Mouse (Mus musculus): Measurements from ENCODE around the gene Pcsk1n. TPM values are rescaled to one million over a fixed set of nuclear protein-coding genes. Genes with fewer than 3 reads are reported as not detected.

The Pcsk1n gene
- polyA plus RNA-seq, 1 experiment: not detected

DNA sequence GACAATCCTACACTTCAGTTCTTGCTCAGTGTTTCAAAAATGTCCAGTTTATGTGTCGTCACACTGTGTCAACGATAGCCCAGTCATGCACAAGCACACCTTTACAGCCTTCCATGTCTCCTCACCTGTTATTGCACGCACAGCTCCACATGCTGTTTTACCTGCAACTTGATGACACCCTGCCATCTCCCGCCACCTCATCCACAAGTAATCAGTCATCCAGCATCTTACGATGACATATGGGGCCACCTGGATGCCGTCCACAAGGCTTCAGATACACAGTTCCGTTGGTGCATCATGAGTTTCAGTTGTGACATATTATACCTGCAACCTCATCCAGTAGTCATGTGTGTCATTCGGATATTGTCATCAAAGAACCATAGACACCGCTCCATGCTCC lies 39.2 kb downstream of the Pcsk1n start:
- TF ChIP-seq CTCF (IDR thresholded peaks at IDR 0.05; ENCODE audit: control insufficient read depth, insufficient read depth, insufficient read length): no peak
- no peak for TF ChIP-seq MAX (IDR thresholded peaks at IDR 0.05)
- TF ChIP-seq USF1 (IDR thresholded peaks at IDR 0.05; ENCODE audit: low read depth): no peak
- no peak for TF ChIP-seq MYOD1 (IDR thresholded peaks at IDR 0.05; ENCODE audit: control insufficient read depth, insufficient read length, low read depth)
- no peak for TF ChIP-seq MYOG (IDR thresholded peaks at IDR 0.05; ENCODE audit: control insufficient read depth, extremely low read depth, insufficient read length)
- no peak overlapping the region for H3K4me3 ChIP-seq (ENCODE audit: insufficient read depth, poor library complexity, severe bottlenecking)
- H3K79me3 ChIP-seq (ENCODE audit: low read depth): no peaks in the 10 kb centered on the region
- no peak overlapping the region for H3ac ChIP-seq (ENCODE audit: control insufficient read depth, insufficient read length, low read depth)
- H3K36me3 ChIP-seq (ENCODE audit: control insufficient read depth, insufficient read depth): no peaks in the 10 kb centered on the region
- no peaks in the 10 kb centered on the region for H3K79me2 ChIP-seq (ENCODE audit: control insufficient read depth, insufficient read depth)
- no peaks in the 10 kb centered on the region for H3K27me3 ChIP-seq (ENCODE audit: control insufficient read depth, insufficient read depth, insufficient read length)

DNA sequence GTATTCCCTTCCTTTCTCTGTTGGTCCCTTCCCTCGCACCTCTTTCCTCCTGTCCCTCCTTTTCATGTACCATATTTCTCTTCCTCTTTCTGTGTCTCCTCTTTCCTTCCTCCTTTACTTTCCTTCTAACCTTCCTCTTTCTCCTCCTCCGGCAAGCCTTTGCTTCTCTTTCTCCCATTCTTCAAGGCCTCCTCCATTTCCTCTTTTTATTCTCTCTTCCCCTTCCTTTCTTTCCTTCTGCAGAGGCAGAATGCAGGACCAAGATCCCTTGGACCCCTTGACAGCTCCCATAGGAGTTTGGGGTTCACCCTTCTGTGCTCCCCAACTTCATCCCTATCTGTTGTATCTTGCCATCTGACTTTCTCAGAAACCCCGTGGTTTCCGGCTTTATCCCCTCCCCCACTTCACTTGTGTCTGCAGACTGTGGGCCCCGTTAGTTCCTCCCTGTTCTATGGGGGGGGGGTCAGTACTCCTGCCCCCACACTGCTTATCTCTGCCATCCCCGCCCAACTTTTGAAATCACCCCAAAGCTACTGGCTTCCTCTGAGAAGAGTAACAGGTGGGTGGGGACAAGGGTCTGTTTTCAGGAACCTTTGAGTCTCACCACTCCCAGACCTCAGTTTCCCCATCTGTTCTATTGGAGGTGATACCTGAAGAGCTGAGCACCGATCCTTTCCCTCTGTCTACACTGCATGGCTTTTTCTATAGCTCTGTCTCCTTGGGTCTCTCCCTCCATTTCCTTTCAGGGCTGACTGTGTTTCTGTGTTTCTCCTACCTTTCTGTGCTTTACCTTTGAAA lies 44.4 kb downstream of the Pcsk1n start:
- no peaks in the 10 kb centered on the region for H3K79me3 ChIP-seq (ENCODE audit: low read depth)
- no peak overlapping the region for H3ac ChIP-seq (ENCODE audit: control insufficient read depth, insufficient read length, low read depth)
- no peaks in the 10 kb centered on the region for H3K27me3 ChIP-seq (ENCODE audit: control insufficient read depth, insufficient read depth, insufficient read length)
- H3K4me3 ChIP-seq (ENCODE audit: insufficient read depth, poor library complexity, severe bottlenecking): no peak overlapping the region
- no peak for TF ChIP-seq USF1 (IDR thresholded peaks at IDR 0.05; ENCODE audit: low read depth)
- H3K36me3 ChIP-seq (ENCODE audit: control insufficient read depth, insufficient read depth): no peaks in the 10 kb centered on the region
- H3K79me2 ChIP-seq (ENCODE audit: control insufficient read depth, insufficient read depth): no peaks in the 10 kb centered on the region

DNA sequence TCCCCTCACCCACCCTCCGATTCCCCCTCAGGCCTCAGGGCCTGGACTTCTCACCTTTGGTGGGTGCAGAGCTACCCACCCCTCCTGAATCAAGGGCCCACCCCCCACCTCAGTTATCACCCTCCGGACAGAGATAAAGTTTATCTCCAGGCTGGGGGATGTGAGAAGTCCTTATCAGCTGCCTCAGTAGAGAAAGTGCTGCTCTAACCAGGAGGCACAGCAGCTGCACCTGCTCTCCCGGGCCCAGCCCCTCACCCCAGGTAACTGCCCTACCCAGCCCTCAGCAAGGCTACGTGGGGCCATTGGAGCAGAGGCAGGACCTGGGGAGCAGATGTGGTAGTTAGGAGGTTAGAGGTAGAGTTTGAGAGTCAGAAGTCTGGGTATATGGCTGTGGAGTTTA lies 46.5 kb downstream of the Pcsk1n start:
- TF ChIP-seq CTCF (IDR thresholded peaks at IDR 0.05; ENCODE audit: control insufficient read depth, insufficient read depth, insufficient read length): no peak
- no peak for TF ChIP-seq MYOG (IDR thresholded peaks at IDR 0.05; ENCODE audit: control insufficient read depth, extremely low read depth, insufficient read length)
- no peak for TF ChIP-seq MYOD1 (IDR thresholded peaks at IDR 0.05; ENCODE audit: control insufficient read depth, insufficient read length, low read depth)
- Histone ChIP-seq H3K27me3 (ENCODE audit: control insufficient read depth, insufficient read depth, insufficient read length) (no peaks in the 10 kb centered on the region), H3ac (ENCODE audit: control insufficient read depth, insufficient read length, low read depth) (no peak overlapping the region), H3K36me3 (ENCODE audit: control insufficient read depth, insufficient read depth) (no peaks in the 10 kb centered on the region), H3K4me3 (ENCODE audit: insufficient read depth, poor library complexity, severe bottlenecking) (no peak overlapping the region), H3K79me3 (ENCODE audit: low read depth) (no peaks in the 10 kb centered on the region), H3K79me2 (ENCODE audit: control insufficient read depth, insufficient read depth) (no peaks in the 10 kb centered on the region)

DNA sequence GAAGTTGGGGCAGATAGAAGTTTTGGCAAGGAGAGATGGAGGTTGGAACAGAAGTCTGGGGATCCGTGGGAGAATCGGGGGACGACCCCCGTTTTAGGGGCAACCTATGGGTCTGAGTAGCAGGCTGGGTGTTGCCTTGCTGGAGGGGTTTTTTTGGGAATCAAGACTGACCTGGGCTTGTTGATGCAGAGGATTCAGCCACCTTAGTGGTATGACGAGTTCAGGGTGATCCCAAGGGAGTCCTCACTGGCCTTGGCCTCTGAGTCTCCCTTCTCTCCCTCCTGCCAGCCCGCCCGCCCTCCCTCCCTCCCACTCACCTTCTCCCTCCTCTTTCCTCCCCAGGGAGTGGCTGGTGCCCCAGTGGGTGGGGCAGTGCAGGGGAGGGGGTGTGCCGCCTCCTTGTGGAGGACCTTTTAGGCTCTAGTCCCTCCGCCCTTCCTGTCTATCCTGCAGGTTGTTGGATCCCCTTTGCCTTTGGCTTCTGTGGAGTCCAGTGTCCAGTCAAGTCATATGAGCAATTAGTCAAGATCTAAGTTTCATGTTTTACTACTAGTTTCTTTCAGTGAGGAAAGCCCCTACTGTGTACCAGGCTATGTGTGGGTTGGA lies 48.1 kb downstream of the Pcsk1n start:
- Histone ChIP-seq H3ac (ENCODE audit: control insufficient read depth, insufficient read length, low read depth) (no peak overlapping the region), H3K4me3 (ENCODE audit: insufficient read depth, poor library complexity, severe bottlenecking) (no peak overlapping the region), H3K36me3 (ENCODE audit: control insufficient read depth, insufficient read depth) (no peaks in the 10 kb centered on the region), H3K27me3 (ENCODE audit: control insufficient read depth, insufficient read depth, insufficient read length) (no peaks in the 10 kb centered on the region), H3K79me2 (ENCODE audit: control insufficient read depth, insufficient read depth) (no peaks in the 10 kb centered on the region), H3K79me3 (ENCODE audit: low read depth) (no peaks in the 10 kb centered on the region)
- TF ChIP-seq FOSL1 (IDR thresholded peaks at IDR 0.05; ENCODE audit: insufficient read depth, low read length, poor library complexity, severe bottlenecking): no peak
- TF ChIP-seq MYOG (IDR thresholded peaks at IDR 0.05; ENCODE audit: control insufficient read depth, extremely low read depth, insufficient read length): no peak
- TF ChIP-seq USF1 (IDR thresholded peaks at IDR 0.05; ENCODE audit: low read depth): no peak
- no peak for TF ChIP-seq CTCF (IDR thresholded peaks at IDR 0.05; ENCODE audit: control insufficient read depth, insufficient read depth, insufficient read length)
- TF ChIP-seq CEBPB (IDR thresholded peaks at IDR 0.05; ENCODE audit: low read depth): no peak
- no peak for TF ChIP-seq MAX (IDR thresholded peaks at IDR 0.05)
- no peak for TF ChIP-seq MYOD1 (IDR thresholded peaks at IDR 0.05; ENCODE audit: control insufficient read depth, insufficient read length, low read depth)

DNA sequence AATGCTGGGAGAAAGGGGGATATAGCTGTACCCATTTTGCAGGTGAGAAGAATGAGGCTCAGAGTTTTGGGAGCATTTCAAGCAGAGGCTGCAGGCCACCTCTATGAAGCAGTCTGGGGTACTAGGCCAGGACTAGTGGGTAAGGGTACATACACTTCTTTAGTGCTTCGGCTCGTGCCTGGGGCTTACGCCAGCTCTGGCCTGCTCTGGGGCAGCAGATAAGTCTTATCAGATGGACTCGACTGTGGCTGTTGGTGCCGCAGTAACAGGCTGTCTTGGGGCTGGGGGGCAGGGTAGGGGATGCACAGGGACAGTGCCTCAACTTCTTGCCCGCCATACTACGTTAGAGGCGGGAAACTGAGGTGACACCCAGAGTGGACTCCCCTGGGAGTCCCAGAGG lies 48.6 kb downstream of the Pcsk1n start:
- Histone ChIP-seq H3K4me3 (ENCODE audit: insufficient read depth, poor library complexity, severe bottlenecking) (no peak overlapping the region), H3K79me3 (ENCODE audit: low read depth) (no peaks in the 10 kb centered on the region), H3ac (ENCODE audit: control insufficient read depth, insufficient read length, low read depth) (no peak overlapping the region), H3K27me3 (ENCODE audit: control insufficient read depth, insufficient read depth, insufficient read length) (no peaks in the 10 kb centered on the region), H3K36me3 (ENCODE audit: control insufficient read depth, insufficient read depth) (no peaks in the 10 kb centered on the region), H3K79me2 (ENCODE audit: control insufficient read depth, insufficient read depth) (no peaks in the 10 kb centered on the region)
- TF ChIP-seq MYOG (IDR thresholded peaks at IDR 0.05; ENCODE audit: control insufficient read depth, extremely low read depth, insufficient read length): no peak

DNA sequence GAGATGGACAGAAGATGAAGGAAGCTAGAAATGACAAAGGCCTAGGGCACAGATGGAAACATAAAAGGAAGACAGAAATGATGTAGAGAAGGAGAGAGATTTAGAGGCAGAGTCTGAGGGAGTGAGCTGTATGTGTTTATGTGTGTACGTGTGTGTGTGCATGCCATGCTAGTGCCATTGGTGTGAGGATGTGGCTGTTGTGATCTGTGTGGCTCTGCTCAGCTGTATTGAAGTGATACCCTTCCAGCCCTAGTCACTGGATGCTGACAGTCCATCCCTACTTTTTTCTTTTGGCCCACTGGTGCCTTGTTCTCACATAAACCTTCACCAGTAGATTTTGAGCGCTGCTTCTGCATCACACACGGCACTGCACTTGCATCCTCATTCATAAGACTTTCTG lies 49.3 kb downstream of the Pcsk1n start:
- no peaks in the 10 kb centered on the region for H3K27me3 ChIP-seq (ENCODE audit: control insufficient read depth, insufficient read depth, insufficient read length)

More for the DNA sequence above, 49.3 kb downstream of the Pcsk1n start:
- Histone ChIP-seq H3K4me3 (ENCODE audit: insufficient read depth, poor library complexity, severe bottlenecking) (no peak overlapping the region), H3K36me3 (ENCODE audit: control insufficient read depth, insufficient read depth) (no peaks in the 10 kb centered on the region), H3K79me2 (ENCODE audit: control insufficient read depth, insufficient read depth) (no peaks in the 10 kb centered on the region), H3ac (ENCODE audit: control insufficient read depth, insufficient read length, low read depth) (no peak overlapping the region), H3K79me3 (ENCODE audit: low read depth) (no peaks in the 10 kb centered on the region)
- TF ChIP-seq CEBPB (IDR thresholded peaks at IDR 0.05; ENCODE audit: low read depth): no peak
- no peak for TF ChIP-seq MYOG (IDR thresholded peaks at IDR 0.05; ENCODE audit: control insufficient read depth, extremely low read depth, insufficient read length)
- TF ChIP-seq MYOD1 (IDR thresholded peaks at IDR 0.05; ENCODE audit: control insufficient read depth, insufficient read length, low read depth): no peak
- no peak for TF ChIP-seq USF1 (IDR thresholded peaks at IDR 0.05; ENCODE audit: low read depth)

Data from C2C12 (cell line).